Mouse (Mus musculus) brown adipose tissue, adult 24 weeks (tissue): ENCODE measurements around the gene Fto. TPM values are rescaled to one million over a fixed set of nuclear protein-coding genes. Genes with fewer than 3 reads are reported as not detected.
A peak's percentile ranks its signal among the peaks of the same experiment; 100 is the strongest.

Source experiments
- H3K27ac ChIP-seq: fragments of 200-500 bp; replicated peaks from 2 replicates; pipeline ENCODE4 v1.5.1; 2012; ENCODE audit warnings: low read depth, mild to moderate bottlenecking, low read length
- H3K4me1 ChIP-seq: fragments of 200-500 bp; 2 replicates; pipeline ENCODE4 v1.6.1; 2012; ENCODE audit warnings: low read length, mixed read lengths; ENCODE audit not compliant: control insufficient read depth, insufficient read depth, insufficient read length
- H3K4me3 ChIP-seq: fragments of 200-500 bp; 2 replicates; pipeline ENCODE4 v1.5.1; 2012; ENCODE audit warnings: low read depth, mild to moderate bottlenecking, low read length, moderate library complexity; ENCODE audit not compliant: insufficient read depth
- polyA plus RNA-seq: library from polyadenylated mRNA; stranded (reverse); fragments of >200 nt; gene quantifications from 2 replicates; pipeline ENCODE4 v1.2.4, GENCODE M21; 2012; ENCODE audit not compliant: missing spikeins, insufficient read depth, insufficient read length

The Fto gene
- polyA plus RNA-seq, 1 experiment = 39.7 TPM

DNA sequence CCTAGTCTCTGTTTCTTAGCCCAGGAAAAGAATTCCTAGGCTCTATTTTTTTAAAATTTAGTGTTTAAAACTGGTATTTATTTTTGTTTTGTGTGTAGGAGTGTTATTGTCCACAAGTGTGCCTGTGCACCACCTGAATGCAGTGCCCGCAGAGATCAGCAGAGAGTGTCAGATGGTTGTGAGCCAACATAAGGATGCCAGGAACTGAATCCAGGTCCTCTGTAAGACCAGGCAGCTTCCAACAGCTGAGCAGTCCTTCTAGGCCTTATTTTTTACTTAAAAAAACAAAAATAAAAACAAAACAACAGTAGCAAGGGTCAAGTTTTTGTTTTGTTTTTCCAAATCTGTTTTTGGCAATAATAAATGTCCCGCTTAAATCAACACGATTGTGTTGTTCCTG is 69.9 kb downstream of the Fto start:
- H3K27ac ChIP-seq = 0 out of 2 replicates have a peak overlapping the region, but pooled peaks have one; percentile 14
- no peak overlapping the region for H3K4me3 ChIP-seq
- H3K4me1 ChIP-seq = peaks cover 2% of the 10 kb centered on the region; the same call in 1 of the 2 replicates

DNA sequence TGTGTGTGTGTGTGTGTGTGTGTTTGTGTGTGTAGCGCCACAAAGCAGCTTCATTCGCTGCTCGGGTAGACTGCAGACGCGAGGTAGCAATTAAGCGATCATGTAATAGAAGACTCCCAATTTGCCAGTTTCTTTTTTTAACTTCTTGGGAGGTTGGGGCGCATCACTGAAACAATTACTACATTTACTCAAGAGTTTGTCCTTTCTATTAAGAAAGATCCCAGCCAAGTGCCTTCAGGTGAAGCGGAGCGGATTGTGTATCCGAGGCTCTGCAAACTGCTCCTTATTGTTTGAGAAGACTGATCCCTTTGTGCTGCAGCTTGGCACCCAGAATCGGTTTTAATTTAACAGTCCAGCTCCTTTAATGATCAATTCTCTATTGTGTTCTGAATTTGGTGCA is 70.5 kb downstream of the Fto start:
- Histone ChIP-seq H3K4me3 (no peak overlapping the region), H3K27ac (0 out of 2 replicates have a peak overlapping the region, but pooled peaks have one; percentile 14)

DNA sequence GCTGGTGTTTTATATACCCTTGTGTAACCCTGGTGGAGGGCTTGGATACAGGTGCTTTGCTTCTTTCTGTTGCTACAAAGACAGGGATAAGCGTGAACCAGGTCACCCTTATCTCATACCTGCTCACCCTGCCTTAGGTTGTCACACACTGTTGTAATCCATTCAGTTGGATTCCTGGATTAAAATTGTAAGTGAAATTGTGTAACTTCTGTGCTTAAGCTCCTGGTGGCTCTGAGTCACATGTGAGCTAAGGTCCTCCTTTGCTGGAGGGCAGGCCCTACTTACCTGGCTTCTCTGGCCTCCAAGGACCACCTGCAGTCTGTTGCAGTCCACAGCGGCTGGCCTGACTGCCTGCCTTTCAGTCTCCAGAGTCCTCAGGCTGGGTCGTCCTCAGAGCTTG is 71.1 kb downstream of the Fto start:
- Histone ChIP-seq H3K4me3 (no peak overlapping the region), H3K4me1 (peaks cover 2% of the 10 kb centered on the region; the same call in 1 of the 2 replicates), H3K27ac (no peak overlapping the region)

More for the DNA sequence above, 70.5 kb downstream of the Fto start:
- peaks cover 2% of the 10 kb centered on the region; the same call in 1 of the 2 replicates for H3K4me1 ChIP-seq

DNA sequence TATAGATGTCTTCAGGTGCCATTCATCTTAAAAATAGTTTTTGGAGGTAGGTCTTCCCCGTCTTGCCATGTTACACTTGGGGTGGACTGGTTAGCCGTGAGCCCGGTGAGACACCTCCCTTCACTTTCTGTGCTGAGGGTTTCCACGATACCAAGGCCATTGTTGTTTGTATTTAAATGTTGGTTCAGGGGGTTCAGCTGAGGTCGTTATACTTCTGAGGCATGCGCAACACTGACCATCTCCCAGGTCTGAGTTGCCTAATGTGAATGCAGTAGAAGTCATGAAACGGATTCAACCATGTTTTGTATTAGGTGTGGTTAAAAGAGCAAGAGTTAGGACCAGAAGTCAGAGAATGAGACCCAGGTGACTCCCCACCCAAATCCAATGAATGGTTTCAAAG is 72.5 kb downstream of the Fto start:
- H3K27ac ChIP-seq = no peak overlapping the region
- no peak overlapping the region for H3K4me3 ChIP-seq
- peaks cover 5% of the 10 kb centered on the region for H3K4me1 ChIP-seq

DNA sequence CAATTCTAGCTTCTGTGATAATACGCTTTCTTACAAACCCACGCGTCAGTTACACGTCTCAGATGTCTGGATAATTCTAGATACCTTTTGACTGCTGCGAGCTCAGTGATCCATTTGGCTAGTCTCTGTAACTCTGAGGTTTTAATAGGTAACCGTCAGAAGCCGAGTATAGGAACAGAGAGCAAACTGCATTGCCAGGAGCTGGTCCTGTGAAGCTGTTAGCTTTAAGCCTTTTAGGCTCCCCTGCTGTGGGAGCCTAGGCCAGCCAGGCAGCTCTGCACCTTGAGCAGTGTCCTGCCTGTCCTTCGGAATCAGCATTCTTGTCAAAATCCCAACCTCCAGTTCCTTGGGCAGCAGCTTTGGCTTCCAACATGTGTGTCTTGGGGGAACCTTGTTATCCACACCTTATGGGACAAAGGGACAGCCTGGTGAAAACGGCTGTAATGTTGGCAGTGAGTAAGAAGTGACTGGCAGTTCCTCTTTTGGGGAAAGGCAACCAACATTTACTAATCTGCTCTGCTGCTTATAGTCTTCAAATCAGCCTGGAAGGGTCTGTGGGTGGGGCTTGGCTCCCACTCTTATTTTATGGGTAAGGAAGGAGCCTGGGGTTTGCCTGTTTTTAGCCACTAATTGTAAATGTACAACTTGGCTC is 77.2 kb downstream of the Fto start:
- H3K4me3 ChIP-seq = no peak overlapping the region
- H3K4me1 ChIP-seq = peaks cover 7% of the 10 kb centered on the region
- no peak overlapping the region; the same call in 1 of the 2 replicates for H3K27ac ChIP-seq

DNA sequence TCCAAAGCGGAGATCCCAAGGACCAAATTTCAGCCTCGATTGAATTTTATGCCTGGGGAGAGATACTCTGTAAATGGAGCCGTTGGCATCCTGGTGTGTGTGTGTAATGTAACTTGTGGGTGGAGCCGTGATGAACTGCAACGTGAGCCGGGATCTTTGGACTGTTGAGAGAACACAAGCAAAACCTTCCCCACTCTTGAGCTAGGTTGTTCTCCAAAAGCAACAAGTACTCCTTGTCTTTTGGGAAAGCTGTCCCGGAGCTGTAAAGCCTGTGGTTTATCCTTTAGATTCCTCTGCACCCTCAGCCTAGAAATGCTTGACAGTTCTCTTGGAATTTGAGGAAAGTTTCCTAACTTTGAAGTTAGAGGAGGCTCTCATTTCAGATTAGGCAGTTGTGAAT is 78.9 kb downstream of the Fto start:
- Histone ChIP-seq H3K27ac (no peak overlapping the region), H3K4me3 (no peak overlapping the region)

DNA sequence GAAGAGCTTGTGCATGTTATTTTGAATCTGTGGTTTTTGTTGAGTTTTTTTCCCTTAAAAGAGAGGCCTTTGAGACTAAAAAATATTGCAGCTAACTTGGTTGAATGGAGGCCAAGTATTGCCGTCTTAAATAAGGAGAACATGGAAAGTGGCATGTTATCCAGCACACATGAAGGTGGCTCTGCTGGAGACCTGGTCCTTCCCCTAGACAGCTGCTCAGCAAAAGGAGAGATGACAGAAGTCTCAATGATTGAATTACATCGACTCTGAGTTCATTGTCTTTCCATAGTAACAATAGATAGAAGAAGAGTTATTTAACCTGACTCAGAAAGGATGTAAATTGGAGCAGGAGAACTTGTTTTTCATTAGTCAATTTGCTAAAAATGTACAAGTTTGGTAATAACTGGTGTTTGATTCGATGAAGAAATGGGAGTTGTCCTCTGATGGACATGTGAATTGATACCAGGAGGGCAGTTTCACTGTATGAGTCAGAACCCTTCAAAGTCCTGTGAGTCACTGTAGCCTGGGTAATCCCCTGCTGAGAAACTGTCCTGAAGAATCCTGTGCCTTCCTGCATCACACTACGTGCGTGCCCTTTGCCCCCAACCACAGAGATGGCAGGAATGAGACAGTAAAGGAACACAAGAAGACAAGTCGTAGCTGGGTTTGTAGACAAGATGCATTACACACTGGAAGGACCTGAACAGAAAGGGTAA is 82.2 kb downstream of the Fto start:
- Histone ChIP-seq H3K27ac (no peak overlapping the region), H3K4me3 (no peak overlapping the region)

More for the DNA sequence above, 78.9 kb downstream of the Fto start:
- H3K4me1 ChIP-seq = peaks cover 9% of the 10 kb centered on the region

DNA sequence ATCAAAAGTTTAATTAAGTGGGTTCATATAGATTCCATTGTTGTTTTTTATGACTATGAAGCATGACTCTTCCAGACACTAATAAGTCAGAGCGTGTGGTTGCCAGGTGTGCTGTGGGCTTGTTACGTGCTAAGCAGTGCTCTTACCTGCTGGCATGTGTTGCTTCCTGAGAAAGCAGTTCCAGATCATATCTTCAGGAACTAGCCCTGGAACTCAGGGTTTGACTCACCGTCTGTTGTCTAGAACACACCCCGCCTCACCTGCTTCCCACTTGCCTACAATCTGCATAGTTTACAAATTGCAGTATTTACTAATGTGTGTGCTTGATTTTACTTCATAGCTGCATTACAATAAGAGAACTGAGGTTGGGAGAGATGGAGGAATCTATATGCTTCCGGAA is 84.7 kb downstream of the Fto start:
- H3K4me3 ChIP-seq = no peak overlapping the region
- H3K4me1 ChIP-seq = peaks cover 2% of the 10 kb centered on the region; the same call in 1 of the 2 replicates
- no peak overlapping the region for H3K27ac ChIP-seq

More for the DNA sequence above, 82.2 kb downstream of the Fto start:
- H3K4me1 ChIP-seq = peaks cover 7% of the 10 kb centered on the region

DNA sequence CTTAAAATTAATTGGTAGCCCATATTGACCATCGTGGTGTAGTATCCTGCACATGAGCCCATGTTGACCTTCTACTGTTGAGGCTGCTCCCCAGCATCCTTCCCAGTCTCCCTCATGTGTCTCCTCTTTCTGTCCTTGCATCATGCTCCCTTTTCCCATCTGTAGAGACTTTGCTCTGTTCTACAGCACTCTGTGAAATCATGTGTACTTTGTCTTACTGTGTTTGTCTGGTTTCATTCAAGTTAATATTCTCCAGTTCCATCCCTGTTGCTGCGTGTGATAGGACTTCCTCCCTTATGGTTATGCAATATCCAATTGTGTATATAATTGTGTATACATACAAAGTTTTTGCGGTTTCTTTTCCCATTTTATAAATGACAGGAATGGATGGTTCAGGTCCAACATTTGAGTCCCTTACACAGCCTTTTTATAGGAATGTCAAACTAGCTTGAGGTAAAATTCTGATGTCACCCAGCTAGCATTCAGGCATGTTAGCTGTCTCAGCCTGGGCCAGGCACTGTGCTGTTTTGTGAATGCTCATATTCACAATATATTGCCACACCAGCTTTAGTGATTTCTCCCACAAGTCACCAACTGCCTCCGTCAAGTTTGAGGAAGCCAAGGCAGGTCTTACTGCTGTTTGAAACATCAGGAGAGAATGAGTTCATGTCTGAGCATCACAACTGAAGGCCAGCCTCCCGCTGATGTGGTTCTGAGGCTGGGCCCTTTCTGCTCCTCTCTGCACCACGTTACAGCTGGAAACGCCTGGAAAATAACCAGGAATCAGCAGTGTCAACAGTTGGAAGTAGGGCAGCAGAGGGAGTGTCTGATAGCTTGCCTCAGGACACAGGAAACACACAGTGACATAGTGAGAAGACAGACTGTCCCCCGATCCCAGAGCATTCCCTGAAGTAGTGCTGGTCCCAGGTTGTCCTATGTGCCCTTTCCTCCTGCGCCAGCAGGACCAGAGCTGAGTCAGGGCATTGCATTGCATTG is 90.0 kb downstream of the Fto start:
- Histone ChIP-seq H3K27ac (peak overlapping the region; percentile 15), H3K4me3 (no peak overlapping the region), H3K4me1 (peaks cover 7% of the 10 kb centered on the region; the same call in 1 of the 2 replicates)

DNA sequence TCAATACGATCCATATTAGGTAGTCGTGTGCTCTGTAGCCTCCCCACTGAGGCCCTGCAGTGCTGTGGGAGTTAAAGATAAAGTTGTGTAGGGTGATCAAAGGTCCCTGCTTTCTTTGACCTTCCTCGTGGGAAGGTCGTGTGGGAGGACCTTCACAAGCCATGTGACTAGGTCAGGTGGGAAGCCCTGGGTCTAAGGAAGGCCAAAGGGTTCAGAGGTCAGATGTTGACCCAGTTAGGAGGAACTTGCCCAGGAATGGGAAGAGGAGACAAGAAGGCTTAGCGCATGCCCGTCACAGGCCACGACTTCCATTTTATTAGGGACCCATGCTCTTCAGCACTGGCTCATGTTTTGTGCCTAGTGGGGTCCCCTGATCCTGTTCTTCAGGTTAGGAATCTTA is 91.0 kb downstream of the Fto start:
- Histone ChIP-seq H3K27ac (peak overlapping the region; percentile 47), H3K4me1 (peaks cover 8% of the 10 kb centered on the region; the same call in 1 of the 2 replicates), H3K4me3 (no peak overlapping the region)

DNA sequence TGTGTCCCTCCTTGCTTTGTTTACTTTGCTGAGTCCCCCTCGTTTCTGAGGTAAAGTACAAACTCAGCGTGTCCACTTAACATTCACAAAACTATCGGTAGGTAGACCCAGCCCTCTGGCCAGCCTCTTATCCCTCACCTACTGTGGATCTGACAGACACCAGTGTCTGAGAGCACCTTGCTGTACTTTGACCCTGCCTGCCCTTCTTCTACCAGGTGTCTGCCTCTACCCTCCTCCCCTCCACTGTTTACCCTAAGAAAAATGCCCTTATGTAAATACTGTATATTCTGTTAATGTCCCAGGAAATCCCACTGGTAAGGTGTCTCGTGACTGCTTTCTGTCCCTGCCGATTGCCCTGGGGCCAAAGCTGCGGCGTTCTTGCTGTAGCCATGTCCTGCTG is 91.8 kb downstream of the Fto start:
- Histone ChIP-seq H3K4me1 (peaks cover 10% of the 10 kb centered on the region; the same call in 1 of the 2 replicates), H3K27ac (no peak overlapping the region), H3K4me3 (no peak overlapping the region)

DNA sequence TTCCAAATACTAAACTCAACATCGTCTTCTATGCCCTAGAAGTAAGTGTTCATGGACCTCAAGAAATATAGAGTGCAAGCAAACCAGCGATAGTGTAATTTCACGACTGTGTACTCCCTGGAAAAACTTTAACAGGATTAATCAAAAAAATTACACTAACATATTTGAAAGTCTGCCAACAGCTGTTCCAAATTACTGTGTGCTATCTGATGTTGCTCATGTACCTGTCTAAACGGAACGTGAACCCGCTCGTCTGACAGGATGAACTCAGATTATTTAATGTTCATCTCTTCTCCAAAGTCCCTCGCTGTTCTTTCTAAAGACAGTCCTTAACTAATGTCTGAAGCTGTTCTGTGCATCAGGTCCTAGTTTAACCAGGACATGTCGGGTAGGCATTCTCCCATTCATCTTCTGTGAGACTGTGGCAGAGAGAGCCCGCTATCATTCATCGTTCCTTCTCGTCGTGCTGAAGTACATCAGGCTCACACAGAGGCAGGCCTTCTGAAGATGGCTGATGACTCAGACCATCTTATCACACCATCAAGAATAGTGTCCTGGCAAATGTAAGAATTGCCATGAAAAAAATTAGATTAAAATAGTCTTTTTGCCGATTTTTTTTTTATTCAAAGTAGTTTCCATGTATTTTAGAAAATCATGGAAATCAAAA is 93.4 kb downstream of the Fto start:
- Histone ChIP-seq H3K4me3 (no peak overlapping the region), H3K4me1 (peaks cover 14% of the 10 kb centered on the region; the same call in 1 of the 2 replicates), H3K27ac (no peak overlapping the region)

DNA sequence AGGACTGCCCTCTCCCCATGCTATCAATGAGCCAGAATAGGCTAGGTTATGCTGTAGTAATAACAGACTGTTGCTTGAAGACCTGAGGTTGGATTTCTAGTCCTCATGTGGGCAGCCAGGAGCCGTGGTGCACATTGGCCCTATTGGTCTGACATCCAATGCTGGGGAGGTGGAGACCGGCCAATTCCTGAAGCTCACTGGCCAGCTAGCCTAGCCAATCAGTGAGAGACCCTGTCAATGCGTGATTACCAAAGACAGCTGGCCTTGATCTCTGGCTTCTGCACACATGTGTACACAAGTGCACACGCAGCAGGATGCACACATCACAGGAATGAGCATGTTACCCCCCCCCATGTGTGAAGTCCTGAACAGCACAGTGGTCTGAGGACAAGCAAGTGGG is 94.6 kb downstream of the Fto start:
- Histone ChIP-seq H3K27ac (no peak overlapping the region), H3K4me1 (peaks cover 14% of the 10 kb centered on the region; the same call in 1 of the 2 replicates)

DNA sequence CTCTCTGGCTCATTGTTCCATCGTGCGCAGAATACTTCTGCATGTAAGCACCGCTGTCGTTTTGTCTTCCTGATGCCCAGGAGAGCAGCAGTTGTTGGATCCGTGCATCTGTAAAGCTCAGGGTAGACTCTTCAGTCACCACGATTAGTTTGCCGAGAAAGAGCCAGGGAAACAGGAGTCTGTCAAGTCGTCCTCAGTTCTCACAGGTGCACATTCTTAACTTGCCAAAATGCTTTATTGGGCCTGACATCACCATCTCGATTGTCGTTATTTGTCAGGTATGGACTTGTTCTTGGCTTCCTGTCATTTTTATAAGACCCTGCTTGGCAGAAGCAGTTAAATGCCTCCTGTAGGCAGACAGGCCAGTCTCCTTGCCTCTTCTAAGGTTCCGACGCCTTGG is 96.7 kb downstream of the Fto start:
- H3K27ac ChIP-seq = peak overlapping the region; percentile 36; the same call in 1 of the 2 replicates
- H3K4me1 ChIP-seq = peaks cover 7% of the 10 kb centered on the region; the same call in 1 of the 2 replicates
- H3K4me3 ChIP-seq = no peak overlapping the region

More for the DNA sequence above, 94.6 kb downstream of the Fto start:
- H3K4me3 ChIP-seq = no peak overlapping the region
